Mouse (Mus musculus) hindbrain, embryonic 11.5 days (tissue): ENCODE measurements around the gene Cenpa. TPM values are rescaled to one million over a fixed set of nuclear protein-coding genes. Genes with fewer than 3 reads are reported as not detected.

Experiments
- ATAC-seq: fragments of 200-750 bp; cut with Nextera tagmentation; 2 replicates; pipeline ENCODE4 v1.8.0; 2017; ENCODE audit warnings: mild to moderate bottlenecking, moderate TSS enrichment, moderate library complexity; ENCODE audit not compliant: low FRiP score
- DNase-seq: peaks from one replicate; pipeline ENCODE4 v3.0.0-alpha.2; 2015; ENCODE audit warnings: low spot score
- H3K27ac ChIP-seq: fragments of 300-500 bp; sonication (generic); 2 replicates; pipeline ENCODE4 v1.5.1; 2014; ENCODE audit warnings: mild to moderate bottlenecking, low read depth, low read length
- H3K27me3 ChIP-seq: fragments of 300-500 bp; sonication (generic); 2 replicates; pipeline ENCODE4 v1.6.1; 2014; ENCODE audit warnings: mild to moderate bottlenecking, low read length, moderate library complexity, mixed read lengths; ENCODE audit not compliant: control insufficient read depth, insufficient read depth
- H3K36me3 ChIP-seq: fragments of 300-500 bp; sonication (generic); 2 replicates; pipeline ENCODE4 v1.6.1; 2014; ENCODE audit warnings: mild to moderate bottlenecking, low read length, moderate library complexity, mixed read lengths; ENCODE audit not compliant: control insufficient read depth, insufficient read depth
- H3K4me1 ChIP-seq: fragments of 300-500 bp; sonication (generic); replicated peaks from 2 replicates; pipeline ENCODE4 v1.6.1; 2014; ENCODE audit warnings: low read length, mixed read lengths; ENCODE audit not compliant: control insufficient read depth, insufficient read depth
- H3K4me2 ChIP-seq: fragments of 300-500 bp; sonication (generic); replicated peaks from 2 replicates; pipeline ENCODE4 v1.6.1; 2014; ENCODE audit warnings: mild to moderate bottlenecking, low read depth, low read length
- H3K4me3 ChIP-seq: fragments of 300-500 bp; sonication (generic); 2 replicates; pipeline ENCODE4 v1.5.1; 2014; ENCODE audit warnings: low read depth, low read length
- H3K9ac ChIP-seq: fragments of 300-500 bp; sonication (generic); 2 replicates; pipeline ENCODE4 v1.6.1; 2014; ENCODE audit warnings: low read depth, low read length
- H3K9me3 ChIP-seq: fragments of 300-500 bp; sonication (generic); 2 replicates; pipeline ENCODE4 v1.6.1; 2016; ENCODE audit warnings: low read length; ENCODE audit not compliant: control insufficient read depth
- WGBS: fragments of 180-500 bp; shearing (Covaris S2); extraction: QIAGEN DNeasy Blood & Tissue Kit; methylation state at CpG from one replicate; pipeline ENCODE4 v1.1.7; 2014; 5-methylcytosine and 5-hydroxymethylcytosine counted together
- polyA plus RNA-seq: library from polyadenylated mRNA; unstranded; fragments of >200 nt; fragmentation: Nextera tagmentation; extraction: Ambion mirVana; gene quantifications from 2 replicates; pipeline ENCODE4 v1.2.1, GENCODE M21; 2014

Gene Cenpa
- 324 and 338 TPM in 2 replicates for polyA plus RNA-seq

GRCm38 (mm10) chr5:30666391-30667195 is at the start of gene Cenpa:
Cenpa (plus strand) TSS chr5:30666777.
- DNase-seq (peak; percentile 88), ATAC-seq (peak; percentile 95)
- Histone ChIP-seq H3K4me1 (peaks cover 3% of the 10 kb centered on the region), H3K27me3 (no peaks in the 10 kb centered on the region), H3K36me3 (no peaks in the 10 kb centered on the region; the same call in 1 of the 2 replicates), H3K9me3 (no peaks in the 10 kb centered on the region), H3K4me2 (peak within 1 kb of the TSS; percentile 51), H3K9ac (peak within 1 kb of the TSS; percentile 68), H3K27ac (0 out of 2 replicates have a peak within 1 kb of the TSS, but pooled peaks have one; percentile 25), H3K4me3 (peak within 1 kb of the TSS; percentile 75)
- WGBS: under 1% methylated on average over 40 of the region's 40 CpGs

- H3K4me1 ChIP-seq: peaks cover 4% of the 10 kb centered on the region; the same call in 1 of the 2 replicates
- ATAC-seq (no peak), DNase-seq (no peak)
- H3K27me3 ChIP-seq: peaks cover 18% of the 10 kb centered on the region
- H3K27ac ChIP-seq: no peak overlapping the region
- H3K36me3 ChIP-seq: no peaks in the 10 kb centered on the region
- 41% methylated on average over 3 of the region's 3 CpGs for WGBS
- no peaks in the 10 kb centered on the region for H3K9me3 ChIP-seq
- no peak overlapping the region for H3K4me2 ChIP-seq
- H3K9ac ChIP-seq: no peak overlapping the region
- H3K4me3 ChIP-seq: no peak overlapping the region
Observed at GRCm38 (mm10) chr5:30617357-30617756, 49.2 kb upstream of the Cenpa start.

GRCm38 (mm10) chr5:30617851-30618250 is 48.7 kb upstream of the Cenpa start:
- no peak for ATAC-seq
- DNase-seq: no peak
- Histone ChIP-seq H3K9me3 (no peaks in the 10 kb centered on the region), H3K9ac (no peak overlapping the region), H3K27me3 (peaks cover 23% of the 10 kb centered on the region), H3K4me3 (no peak overlapping the region), H3K27ac (no peak overlapping the region), H3K36me3 (no peaks in the 10 kb centered on the region), H3K4me1 (peaks cover 8% of the 10 kb centered on the region), H3K4me2 (no peak overlapping the region)
- WGBS: 41% methylated on average over 11 of the region's 11 CpGs

GRCm38 (mm10) chr5:30618376-30619003 is 48.1 kb upstream of the Cenpa start:
- Histone ChIP-seq H3K9me3 (no peaks in the 10 kb centered on the region), H3K27me3 (peaks cover 25% of the 10 kb centered on the region), H3K27ac (no peak overlapping the region), H3K9ac (no peak overlapping the region), H3K4me3 (no peak overlapping the region), H3K4me2 (no peak overlapping the region), H3K36me3 (no peaks in the 10 kb centered on the region), H3K4me1 (peaks cover 9% of the 10 kb centered on the region)
- ATAC-seq: no peak
- DNase-seq: no peak
- 84% methylated on average over 8 of the region's 8 CpGs for WGBS

- H3K27me3 ChIP-seq: peaks cover 26% of the 10 kb centered on the region
- ATAC-seq: no peak
- WGBS: 71% methylated on average over 2 of the region's 2 CpGs
Observed at GRCm38 (mm10) chr5:30619211-30619610, 47.4 kb upstream of the Cenpa start.

GRCm38 (mm10) chr5:30620567-30620966 is 46.0 kb upstream of the Cenpa start:
- 97% methylated on average over 20 of the region's 20 CpGs for WGBS
- no peak for ATAC-seq

More at GRCm38 (mm10) chr5:30619211-30619610, 47.4 kb upstream of the Cenpa start:
- H3K4me3 ChIP-seq: no peak overlapping the region
- H3K27ac ChIP-seq: no peak overlapping the region
- no peak overlapping the region for H3K9ac ChIP-seq
- no peaks in the 10 kb centered on the region for H3K9me3 ChIP-seq
- peaks cover 9% of the 10 kb centered on the region for H3K4me1 ChIP-seq
- DNase-seq: no peak
- no peaks in the 10 kb centered on the region for H3K36me3 ChIP-seq
- no peak overlapping the region for H3K4me2 ChIP-seq

GRCm38 (mm10) chr5:30621211-30621790 is 45.3 kb upstream of the Cenpa start:
- WGBS: 93% methylated on average over 9 of the region's 9 CpGs
- Histone ChIP-seq H3K4me1 (peaks cover 9% of the 10 kb centered on the region), H3K9me3 (no peaks in the 10 kb centered on the region), H3K9ac (no peak overlapping the region), H3K36me3 (no peaks in the 10 kb centered on the region), H3K4me2 (no peak overlapping the region), H3K4me3 (no peak overlapping the region), H3K27me3 (peaks cover 26% of the 10 kb centered on the region), H3K27ac (no peak overlapping the region)
- ATAC-seq (no peak), DNase-seq (no peak)

More at GRCm38 (mm10) chr5:30620567-30620966, 46.0 kb upstream of the Cenpa start:
- H3K36me3 ChIP-seq: no peaks in the 10 kb centered on the region
- H3K4me1 ChIP-seq: peaks cover 9% of the 10 kb centered on the region
- DNase-seq: no peak
- H3K27ac ChIP-seq: no peak overlapping the region
- H3K27me3 ChIP-seq: peaks cover 26% of the 10 kb centered on the region
- H3K9ac ChIP-seq: no peak overlapping the region
- no peaks in the 10 kb centered on the region for H3K9me3 ChIP-seq
- H3K4me3 ChIP-seq: no peak overlapping the region
- no peak overlapping the region for H3K4me2 ChIP-seq

GRCm38 (mm10) chr5:30621844-30622176 is 44.8 kb upstream of the Cenpa start:
- H3K27me3 ChIP-seq: peaks cover 26% of the 10 kb centered on the region
- ATAC-seq: no peak; the same call in 1 of the 2 replicates
- H3K36me3 ChIP-seq: no peaks in the 10 kb centered on the region
- peak overlapping the region; percentile 40; the same call in 1 of the 2 replicates for H3K9ac ChIP-seq
- H3K9me3 ChIP-seq: no peaks in the 10 kb centered on the region
- H3K27ac ChIP-seq: no peak overlapping the region
- peaks cover 9% of the 10 kb centered on the region for H3K4me1 ChIP-seq
- no peak for DNase-seq
- peak overlapping the region; percentile 43 for H3K4me2 ChIP-seq
- 44% methylated on average over 22 of the region's 22 CpGs for WGBS
- peak overlapping the region; percentile 36 for H3K4me3 ChIP-seq
